Mouse (Mus musculus): Measurements from ENCODE around the gene Tefm. TPM values are rescaled to one million over a fixed set of nuclear protein-coding genes. Genes with fewer than 3 reads are reported as not detected.
"Not testable (repeated sequence)": the region's sequence is repeated elsewhere in the genome, so short reads cannot be mapped to it uniquely, and the experiment has no call there.

Gene Tefm
- total RNA-seq, 1 experiment: 33.3 TPM

GRCm38 (mm10) chr11:80183705-80184255 is 41.8 kb upstream of the Tefm start, which contains the start of gene Rnf135:
Rnf135 (plus strand) TSS chr11:80183851.
- Histone ChIP-seq H3K4me3 (ENCODE audit: insufficient read depth in 1 of 2, low read depth in 1 of 2, low read length in 2 of 2, poor library complexity in 1 of 2, severe bottlenecking in 1 of 2) (peak within 1 kb of the TSS; percentile 84 to 87), H3K4me1 (ENCODE audit: control insufficient read depth in 2 of 2, insufficient read depth in 2 of 2, low read length in 2 of 2, poor library complexity in 1 of 2) (0 out of 4 replicates have a peak, but pooled peaks cover 0 to 3% of the 10 kb centered on the region in 2 experiments), H3K9me3 (ENCODE audit: control insufficient read depth, insufficient read depth, low read depth, low read length) (no peaks in the 10 kb centered on the region), H3K9ac (ENCODE audit: insufficient read depth, low read depth, low read length, poor library complexity, severe bottlenecking) (peak within 1 kb of the TSS; percentile 88), H3K36me3 (ENCODE audit: control insufficient read depth, insufficient read depth, low read length, poor library complexity, severe bottlenecking) (no peaks in the 10 kb centered on the region), H3K27ac (ENCODE audit: insufficient read depth, low read depth, low read length, poor library complexity, severe bottlenecking) (peak within 1 kb of the TSS; percentile 71)
- TF ChIP-seq ZNF384 (IDR thresholded peaks at IDR 0.05; ENCODE audit: low read depth, low read length) (no peak), HCFC1 (IDR thresholded peaks at IDR 0.05; ENCODE audit: borderline replicate concordance, insufficient read depth, low read length) (no peak), ZC3H11A (IDR thresholded peaks at IDR 0.05; ENCODE audit: borderline replicate concordance, low read depth, low read length) (no peak), MAFK (IDR thresholded peaks at IDR 0.05; ENCODE audit: insufficient read depth, low read depth, low read length) (no peak), CHD2 (IDR thresholded peaks at IDR 0.05; ENCODE audit: low read depth, low read length) (no peak)
- in situ Hi-C loops (cut with MboI; ENCODE audit: low sequenced_read_pairs in 2 of 2, unreplicated experiment in 2 of 2): no loop called here
- DNase-seq (ENCODE audit: low read depth, low spot score): peak; percentile 78

GRCm38 (mm10) chr11:80183054-80183704 is 41.2 kb upstream of the Tefm start:
- H3K9me3 ChIP-seq (ENCODE audit: control insufficient read depth, insufficient read depth, low read depth, low read length); H3K36me3 ChIP-seq (ENCODE audit: control insufficient read depth, insufficient read depth, low read length, poor library complexity, severe bottlenecking); in situ Hi-C loops (cut with MboI; ENCODE audit: low sequenced_read_pairs in 2 of 2, unreplicated experiment in 2 of 2); H3K4me1 ChIP-seq (ENCODE audit: control insufficient read depth in 2 of 2, insufficient read depth in 2 of 2, low read length in 2 of 2, poor library complexity in 1 of 2); DNase-seq (ENCODE audit: low read depth, low spot score): not testable (repeated sequence)
- 0 out of 2 replicates have a peak, but pooled peaks have one; percentile 8 for TF ChIP-seq ZNF384 (IDR thresholded peaks at IDR 0.05; ENCODE audit: low read depth, low read length)
- peak overlapping the region; percentile 88; the same call in 1 of the 2 replicates for H3K9ac ChIP-seq (ENCODE audit: insufficient read depth, low read depth, low read length, poor library complexity, severe bottlenecking)
- H3K27ac ChIP-seq (ENCODE audit: insufficient read depth, low read depth, low read length, poor library complexity, severe bottlenecking): peak overlapping the region; percentile 19; the same call in 1 of the 2 replicates
- peak overlapping the region; percentile 84 to 87 for H3K4me3 ChIP-seq (ENCODE audit: insufficient read depth in 1 of 2, low read depth in 1 of 2, low read length in 2 of 2, poor library complexity in 1 of 2, severe bottlenecking in 1 of 2)

- peak; percentile 24; the same call in 1 of the 2 replicates for TF ChIP-seq CHD2 (IDR thresholded peaks at IDR 0.05; ENCODE audit: low read depth, low read length)
- TF ChIP-seq MAFK (IDR thresholded peaks at IDR 0.05; ENCODE audit: insufficient read depth, low read depth, low read length): no peak
- H3K4me3 ChIP-seq (ENCODE audit: insufficient read depth in 1 of 2, low read depth in 1 of 2, low read length in 2 of 2, poor library complexity in 1 of 2, severe bottlenecking in 1 of 2): no peak overlapping the region
- no peak overlapping the region for H3K9ac ChIP-seq (ENCODE audit: insufficient read depth, low read depth, low read length, poor library complexity, severe bottlenecking)
- in situ Hi-C loops (cut with MboI; ENCODE audit: low sequenced_read_pairs in 2 of 2, unreplicated experiment in 2 of 2): no loop called here
- DNase-seq (ENCODE audit: low read depth, low spot score): no peak
- H3K9me3 ChIP-seq (ENCODE audit: control insufficient read depth, insufficient read depth, low read depth, low read length): no peaks in the 10 kb centered on the region
- peaks cover 7 to 14% of the 10 kb centered on the region in 2 experiments for H3K4me1 ChIP-seq (ENCODE audit: control insufficient read depth in 2 of 2, insufficient read depth in 2 of 2, low read length in 2 of 2, poor library complexity in 1 of 2)
- no peaks in the 10 kb centered on the region for H3K36me3 ChIP-seq (ENCODE audit: control insufficient read depth, insufficient read depth, low read length, poor library complexity, severe bottlenecking)
- H3K27ac ChIP-seq (ENCODE audit: insufficient read depth, low read depth, low read length, poor library complexity, severe bottlenecking): peak overlapping the region; percentile 50; the same call in 1 of the 2 replicates
Measured at GRCm38 (mm10) chr11:80181021-80181749, 39.2 kb upstream of the Tefm start.

- H3K36me3 ChIP-seq (ENCODE audit: control insufficient read depth, insufficient read depth, low read length, poor library complexity, severe bottlenecking): no peaks in the 10 kb centered on the region
- H3K9ac ChIP-seq (ENCODE audit: insufficient read depth, low read depth, low read length, poor library complexity, severe bottlenecking): peak overlapping the region; percentile 32; the same call in 1 of the 2 replicates
- no peaks in the 10 kb centered on the region for H3K9me3 ChIP-seq (ENCODE audit: control insufficient read depth, insufficient read depth, low read depth, low read length)
- H3K27ac ChIP-seq (ENCODE audit: insufficient read depth, low read depth, low read length, poor library complexity, severe bottlenecking): peak overlapping the region; percentile 88; the same call in 1 of the 2 replicates
- TF ChIP-seq MAFK (IDR thresholded peaks at IDR 0.05; ENCODE audit: insufficient read depth, low read depth, low read length) (no peak), CHD2 (IDR thresholded peaks at IDR 0.05; ENCODE audit: low read depth, low read length) (no peak), ZC3H11A (IDR thresholded peaks at IDR 0.05; ENCODE audit: borderline replicate concordance, low read depth, low read length) (no peak), ZNF384 (IDR thresholded peaks at IDR 0.05; ENCODE audit: low read depth, low read length) (no peak), HCFC1 (IDR thresholded peaks at IDR 0.05; ENCODE audit: borderline replicate concordance, insufficient read depth, low read length) (no peak)
- H3K4me1 ChIP-seq (ENCODE audit: control insufficient read depth in 2 of 2, insufficient read depth in 2 of 2, low read length in 2 of 2, poor library complexity in 1 of 2): peaks cover 13 to 29% of the 10 kb centered on the region in 2 experiments
- peak overlapping the region; percentile 9 to 11; a peak in 1 of 4 replicates for H3K4me3 ChIP-seq (ENCODE audit: insufficient read depth in 1 of 2, low read depth in 1 of 2, low read length in 2 of 2, poor library complexity in 1 of 2, severe bottlenecking in 1 of 2)
- in situ Hi-C loops (cut with MboI; ENCODE audit: low sequenced_read_pairs in 2 of 2, unreplicated experiment in 2 of 2): no loop called here
- no peak for DNase-seq (ENCODE audit: low read depth, low spot score)
Measured at GRCm38 (mm10) chr11:80178316-80178715, 36.3 kb upstream of the Tefm start.
